Comparison of ENCODE assay signal across 8 mouse cellular contexts in genomic region chr5:136102099-136102820, GRCm38 (mm10). TPM values are rescaled to one million over a fixed set of nuclear protein-coding genes. Genes with fewer than 3 reads are reported as not detected.
A peak's percentile ranks its signal among the peaks of the same experiment; 100 is the strongest.
DNase-seq lines count a peak whose midpoint lies in the region; ATAC-seq lines count a peak whose summit lies in the region.

No protein-coding gene starts in this region.

- peak overlapping the region; percentile 73 for H3K4me2 ChIP-seq in forebrain, embryonic 14.5 days (ENCODE audit: low read length)
- H3K4me2 ChIP-seq in hindbrain, embryonic 13.5 days = peak overlapping the region; percentile 75

- H3K4me1 ChIP-seq in forebrain, embryonic 14.5 days (ENCODE audit: control insufficient read depth, insufficient read depth, low read length) = no peaks in the 10 kb centered on the region
- H3K4me1 ChIP-seq in hindbrain, embryonic 13.5 days (replicated peaks) = peaks cover 12% of the 10 kb centered on the region

- H3K9me3 ChIP-seq in forebrain, embryonic 14.5 days (replicated peaks; ENCODE audit: control insufficient read depth, low read length) = no peaks in the 10 kb centered on the region
- 0 out of 2 replicates have a peak, but pooled peaks cover 5% of the 10 kb centered on the region for H3K9me3 ChIP-seq in hindbrain, embryonic 13.5 days

- H3K27ac ChIP-seq in forebrain, embryonic 14.5 days (ENCODE audit: low read depth, low read length) = 0 out of 2 replicates have a peak overlapping the region, but pooled peaks have one; percentile 18
- peak overlapping the region; percentile 60 for H3K27ac ChIP-seq in hindbrain, embryonic 13.5 days

- peak; percentile 91 for ATAC-seq in forebrain, embryonic 14.5 days
- ATAC-seq in hindbrain, embryonic 13.5 days (ENCODE audit: low FRiP score) = peak; percentile 87

- peak; percentile 98 for DNase-seq in ES-CJ7 (ENCODE audit: low read depth, low spot score)
- peak; percentile 71 for DNase-seq in cerebellum, adult 11 months
- DNase-seq in forebrain, embryonic 14.5 days (ENCODE audit: low spot score) = peak; percentile 90
- peak; percentile 53 for DNase-seq in left cerebral cortex, adult 11 months (ENCODE audit: low spot score)
- peak; percentile 74 for DNase-seq in lung, postnatal 25 days (ENCODE audit: low spot score)
- peak; percentile 88 for DNase-seq in retina, postnatal 1 day
- DNase-seq in thymus, postnatal 36 days = peak; percentile 71 to 80

- no peaks in the 10 kb centered on the region for H3K27me3 ChIP-seq in forebrain, embryonic 14.5 days (replicated peaks; ENCODE audit: control insufficient read depth, insufficient read depth, low read length)
- peaks cover 44% of the 10 kb centered on the region for H3K27me3 ChIP-seq in hindbrain, embryonic 13.5 days

- H3K36me3 ChIP-seq in forebrain, embryonic 14.5 days (ENCODE audit: control insufficient read depth, insufficient read depth, low read length) = no peaks in the 10 kb centered on the region
- H3K36me3 ChIP-seq in hindbrain, embryonic 13.5 days = peaks cover 4% of the 10 kb centered on the region; the same call in 1 of the 2 replicates

- WGBS in forebrain, embryonic 14.5 days = 7% methylated on average over 41 of the region's 41 CpGs
- WGBS in hindbrain, embryonic 13.5 days = 5% methylated on average over 41 of the region's 41 CpGs

- H3K9ac ChIP-seq in forebrain, embryonic 14.5 days (ENCODE audit: low read length) = peak overlapping the region; percentile 60
- peak overlapping the region; percentile 70 for H3K9ac ChIP-seq in hindbrain, embryonic 13.5 days

- H3K4me3 ChIP-seq in forebrain, embryonic 14.5 days (ENCODE audit: low read depth, low read length) = peak overlapping the region; percentile 34
- peak overlapping the region; percentile 44 for H3K4me3 ChIP-seq in hindbrain, embryonic 13.5 days

RNA-seq across cellular contexts. Expression of gene Polr2j, which starts 14.2 kb away (rescaled TPM):
- polyA plus RNA-seq in forebrain, embryonic 14.5 days (2014; fragmentation: Nextera tagmentation; extraction: Ambion mirVana) = 255 and 310 TPM in 2 replicates
- 231 and 236 TPM in 2 replicates for polyA plus RNA-seq in hindbrain, embryonic 13.5 days (2015; fragmentation: Nextera tagmentation; extraction: Ambion mirVana)

RNA-seq across cellular contexts. Expression of gene Rasa4, which starts 18.5 kb away (rescaled TPM):
- polyA plus RNA-seq in forebrain, embryonic 14.5 days (2014; fragmentation: Nextera tagmentation; extraction: Ambion mirVana) = 4.9 and 6.7 TPM in 2 replicates
- polyA plus RNA-seq in hindbrain, embryonic 13.5 days (2015; fragmentation: Nextera tagmentation; extraction: Ambion mirVana) = 16.2 and 17.3 TPM in 2 replicates

RNA-seq across cellular contexts. Expression of gene Lrwd1, which starts 33.6 kb away (rescaled TPM):
- polyA plus RNA-seq in forebrain, embryonic 14.5 days (2014; fragmentation: Nextera tagmentation; extraction: Ambion mirVana) = 33.2 and 35.8 TPM in 2 replicates
- 27.7 and 28.2 TPM in 2 replicates for polyA plus RNA-seq in hindbrain, embryonic 13.5 days (2015; fragmentation: Nextera tagmentation; extraction: Ambion mirVana)

RNA-seq across cellular contexts. Expression of gene Alkbh4, which starts 33.7 kb away (rescaled TPM):
- polyA plus RNA-seq in forebrain, embryonic 14.5 days (2014; fragmentation: Nextera tagmentation; extraction: Ambion mirVana) = 13.0 and 14.6 TPM in 2 replicates
- polyA plus RNA-seq in hindbrain, embryonic 13.5 days (2015; fragmentation: Nextera tagmentation; extraction: Ambion mirVana) = 24.6 and 26.9 TPM in 2 replicates

RNA-seq across cellular contexts. Expression of gene Upk3bl, which starts 48.0 kb away (rescaled TPM):
- polyA plus RNA-seq in forebrain, embryonic 14.5 days (2014; fragmentation: Nextera tagmentation; extraction: Ambion mirVana) = not detected in 2 replicates
- polyA plus RNA-seq in hindbrain, embryonic 13.5 days (2015; fragmentation: Nextera tagmentation; extraction: Ambion mirVana) = not detected in 2 replicates

Comparison
In these comparisons a context has a peak if more than half of its experiments do, and no peak if none do; other contexts are left out.
1. Peak in every context shown above with its lines: DNase-seq, ATAC-seq, H3K4me3 ChIP-seq and H3K27ac ChIP-seq.